Mouse (Mus musculus): ENCODE results near the gene Cep85l. TPM values are rescaled to one million over a fixed set of nuclear protein-coding genes. Genes with fewer than 3 reads are reported as not detected.

Cep85l gene
- polyA plus RNA-seq, 1 experiment from 2014 or later, result 5.6 TPM

- ATAC-seq, result no peak
- Histone ChIP-seq H3K27ac (no peak overlapping the region), H3K36me3 (ENCODE audit: poor library complexity, severe bottlenecking) (no peaks in the 10 kb centered on the region), H3K9ac (no peak overlapping the region), H3K4me2 (no peak overlapping the region), H3K4me1 (no peaks in the 10 kb centered on the region), H3K9me3 (replicated peaks) (no peaks in the 10 kb centered on the region), H3K27me3 (no peaks in the 10 kb centered on the region), H3K4me3 (no peak overlapping the region)
- WGBS, result 84% methylated on average over 6 of the region's 6 CpGs
Observed at GRCm38 (mm10) chr10:53388227-53388920, 8.6 kb upstream of the Cep85l start.

GRCm38 (mm10) chr10:53385438-53385837 lies 5.7 kb upstream of the Cep85l start:
- ATAC-seq, result no peak

GRCm38 (mm10) chr10:53384896-53385295 lies 5.1 kb upstream of the Cep85l start:
- H3K4me2 ChIP-seq, result no peak overlapping the region
- no peak for ATAC-seq
- no peak overlapping the region for H3K9ac ChIP-seq
- H3K9me3 ChIP-seq (replicated peaks), result no peaks in the 10 kb centered on the region
- H3K27me3 ChIP-seq, result no peaks in the 10 kb centered on the region
- no peak overlapping the region for H3K27ac ChIP-seq
- no peak overlapping the region for H3K4me3 ChIP-seq
- peaks cover 5% of the 10 kb centered on the region; the same call in 1 of the 2 replicates for H3K4me1 ChIP-seq
- no peaks in the 10 kb centered on the region for H3K36me3 ChIP-seq (ENCODE audit: poor library complexity, severe bottlenecking)
- 80% methylated on average over 1 of the region's 1 CpGs for WGBS

More at GRCm38 (mm10) chr10:53385438-53385837, 5.7 kb upstream of the Cep85l start:
- H3K36me3 ChIP-seq (ENCODE audit: poor library complexity, severe bottlenecking), result no peaks in the 10 kb centered on the region
- H3K4me3 ChIP-seq, result no peak overlapping the region
- no peak overlapping the region for H3K4me2 ChIP-seq
- 87% methylated on average over 5 of the region's 5 CpGs for WGBS
- H3K27ac ChIP-seq, result no peak overlapping the region
- H3K27me3 ChIP-seq, result no peaks in the 10 kb centered on the region
- H3K9ac ChIP-seq, result no peak overlapping the region
- H3K4me1 ChIP-seq, result peaks cover under 1% of the 10 kb centered on the region; the same call in 1 of the 2 replicates
- H3K9me3 ChIP-seq (replicated peaks), result no peaks in the 10 kb centered on the region

- peaks cover 16% of the 10 kb centered on the region for H3K4me1 ChIP-seq
- no peak overlapping the region for H3K4me2 ChIP-seq
- H3K36me3 ChIP-seq (ENCODE audit: poor library complexity, severe bottlenecking), result no peaks in the 10 kb centered on the region
- H3K9me3 ChIP-seq (replicated peaks), result no peaks in the 10 kb centered on the region
- WGBS, result 73% methylated on average over 7 of the region's 7 CpGs
- H3K9ac ChIP-seq, result no peak overlapping the region
- no peak for ATAC-seq
- H3K4me3 ChIP-seq, result no peak overlapping the region
- no peak overlapping the region for H3K27ac ChIP-seq
- H3K27me3 ChIP-seq, result no peaks in the 10 kb centered on the region
Observed at GRCm38 (mm10) chr10:53382696-53383365, 3.1 kb upstream of the Cep85l start.

DNA sequence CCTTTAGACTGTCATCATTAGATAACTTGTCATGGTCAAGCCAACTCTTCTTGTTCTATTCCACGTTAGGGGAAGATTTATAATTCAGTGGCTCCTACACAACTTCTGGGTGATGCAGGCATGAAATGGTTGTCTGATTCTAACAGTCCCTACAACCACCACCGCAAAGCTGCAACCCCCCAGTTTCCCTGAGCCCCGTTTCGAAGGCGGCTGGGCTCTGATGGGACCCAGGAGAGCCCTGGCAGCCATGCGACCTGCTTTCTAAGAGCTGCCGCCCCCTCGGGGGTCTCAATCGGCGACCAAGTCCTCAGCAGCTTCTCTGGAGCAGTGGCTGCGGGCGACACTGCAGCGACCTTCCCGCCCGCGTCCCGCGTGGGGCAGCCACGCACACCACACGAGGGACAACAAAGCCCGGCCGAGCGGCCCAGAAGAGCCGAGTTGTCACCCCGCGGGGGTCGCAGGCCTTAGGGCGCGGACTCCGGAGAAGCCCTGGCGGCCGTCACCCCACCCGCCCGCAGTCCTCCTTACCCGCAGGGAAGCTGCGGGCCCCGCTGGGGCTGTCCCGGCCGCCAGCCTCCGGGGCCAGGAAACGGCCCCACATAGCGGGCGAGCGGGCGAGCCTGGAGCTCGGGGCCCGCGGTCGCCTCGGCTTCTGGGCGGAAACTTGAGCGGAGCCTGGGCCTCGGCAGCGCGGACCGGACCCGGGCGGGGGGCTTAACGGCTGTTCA lies 602 bp downstream of the Cep85l start:
- under 1% methylated on average over 40 of the region's 59 CpGs for WGBS
- Histone ChIP-seq H3K4me3 (peak overlapping the region; percentile 87), H3K36me3 (ENCODE audit: poor library complexity, severe bottlenecking) (no peaks in the 10 kb centered on the region), H3K9ac (peak overlapping the region; percentile 96), H3K4me1 (peaks cover 29% of the 10 kb centered on the region), H3K27me3 (no peaks in the 10 kb centered on the region), H3K9me3 (replicated peaks) (no peaks in the 10 kb centered on the region), H3K4me2 (peak overlapping the region; percentile 65), H3K27ac (peak overlapping the region; percentile 97)
- ATAC-seq, result peak; percentile 85

GRCm38 (mm10) chr10:53378296-53378695 lies 1.5 kb downstream of the Cep85l start:
- Histone ChIP-seq H3K4me3 (peak overlapping the region; percentile 87), H3K36me3 (ENCODE audit: poor library complexity, severe bottlenecking) (no peaks in the 10 kb centered on the region), H3K27ac (no peak overlapping the region), H3K9ac (peak overlapping the region; percentile 96), H3K27me3 (no peaks in the 10 kb centered on the region), H3K4me2 (peak overlapping the region; percentile 65), H3K9me3 (replicated peaks) (no peaks in the 10 kb centered on the region), H3K4me1 (peaks cover 29% of the 10 kb centered on the region)
- no peak for ATAC-seq
- WGBS, result 83% methylated on average over 6 of the region's 6 CpGs

GRCm38 (mm10) chr10:53377096-53377495 lies 2.7 kb downstream of the Cep85l start:
- peaks cover 29% of the 10 kb centered on the region for H3K4me1 ChIP-seq
- ATAC-seq, result no peak
- no peaks in the 10 kb centered on the region for H3K27me3 ChIP-seq
- no peak overlapping the region for H3K27ac ChIP-seq
- 0 out of 2 replicates have a peak, but pooled peaks cover 4% of the 10 kb centered on the region for H3K9me3 ChIP-seq (replicated peaks)
- 0 out of 2 replicates have a peak, but pooled peaks cover 4% of the 10 kb centered on the region for H3K36me3 ChIP-seq (ENCODE audit: poor library complexity, severe bottlenecking)
- H3K4me3 ChIP-seq, result 0 out of 2 replicates have a peak overlapping the region, but pooled peaks have one; percentile 1
- peak overlapping the region; percentile 37 for H3K4me2 ChIP-seq
- H3K9ac ChIP-seq, result no peak overlapping the region

GRCm38 (mm10) chr10:53373885-53374578 lies 5.7 kb downstream of the Cep85l start:
- H3K4me1 ChIP-seq, result peaks cover 23% of the 10 kb centered on the region
- WGBS, result 96% methylated on average over 6 of the region's 6 CpGs
- no peaks in the 10 kb centered on the region for H3K27me3 ChIP-seq
- no peak overlapping the region for H3K9ac ChIP-seq
- H3K27ac ChIP-seq, result no peak overlapping the region
- 0 out of 2 replicates have a peak, but pooled peaks cover 12% of the 10 kb centered on the region for H3K36me3 ChIP-seq (ENCODE audit: poor library complexity, severe bottlenecking)
- no peak overlapping the region for H3K4me3 ChIP-seq
- peaks cover 16% of the 10 kb centered on the region for H3K9me3 ChIP-seq (replicated peaks)
- no peak overlapping the region for H3K4me2 ChIP-seq
- no peak for ATAC-seq

DNA sequence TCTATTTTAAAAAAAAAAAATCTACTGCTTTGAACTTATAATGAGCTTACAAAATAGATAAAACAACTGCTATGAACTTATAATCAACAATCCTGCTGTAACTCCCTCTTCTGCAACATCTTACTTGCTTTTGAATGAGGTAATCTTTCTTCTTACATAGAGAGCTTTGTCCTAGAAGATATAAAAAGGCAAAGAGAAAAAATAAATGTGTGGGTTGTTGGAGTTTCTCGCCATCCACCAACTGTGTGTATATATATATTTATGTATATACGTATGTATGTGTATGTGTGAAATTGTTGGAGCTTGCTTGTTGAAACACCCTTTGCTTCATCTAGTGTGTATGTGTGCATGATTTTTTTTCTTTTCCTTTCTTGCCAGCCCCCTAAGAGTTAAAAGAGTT lies 12.5 kb downstream of the Cep85l start:
- no peak overlapping the region for H3K4me2 ChIP-seq
- no peak for ATAC-seq
- 0 out of 2 replicates have a peak, but pooled peaks cover 11% of the 10 kb centered on the region for H3K36me3 ChIP-seq (ENCODE audit: poor library complexity, severe bottlenecking)
- no peaks in the 10 kb centered on the region for H3K4me1 ChIP-seq
- H3K9ac ChIP-seq, result no peak overlapping the region
- no peak overlapping the region for H3K27ac ChIP-seq
- no peak overlapping the region for H3K4me3 ChIP-seq
- WGBS, result 89% methylated on average over 2 of the region's 2 CpGs
- peaks cover 13% of the 10 kb centered on the region for H3K9me3 ChIP-seq (replicated peaks)
- H3K27me3 ChIP-seq, result no peaks in the 10 kb centered on the region

- 0 out of 2 replicates have a peak, but pooled peaks cover 2% of the 10 kb centered on the region for H3K36me3 ChIP-seq (ENCODE audit: poor library complexity, severe bottlenecking)
- H3K9ac ChIP-seq, result no peak overlapping the region
- no peaks in the 10 kb centered on the region for H3K27me3 ChIP-seq
- no peak for ATAC-seq
- no peak overlapping the region for H3K4me3 ChIP-seq
- H3K4me1 ChIP-seq, result no peaks in the 10 kb centered on the region
- no peak overlapping the region for H3K4me2 ChIP-seq
- H3K9me3 ChIP-seq (replicated peaks), result no peaks in the 10 kb centered on the region
- H3K27ac ChIP-seq, result no peak overlapping the region
Observed at GRCm38 (mm10) chr10:53364311-53364710, 15.4 kb downstream of the Cep85l start.

GRCm38 (mm10) chr10:53359016-53359415 lies 20.7 kb downstream of the Cep85l start:
- Histone ChIP-seq H3K4me3 (no peak overlapping the region), H3K27me3 (no peaks in the 10 kb centered on the region), H3K9ac (no peak overlapping the region), H3K4me1 (no peaks in the 10 kb centered on the region), H3K4me2 (no peak overlapping the region), H3K9me3 (replicated peaks) (no peaks in the 10 kb centered on the region), H3K27ac (no peak overlapping the region), H3K36me3 (ENCODE audit: poor library complexity, severe bottlenecking) (peaks cover 14% of the 10 kb centered on the region)
- no peak for ATAC-seq
- WGBS, result 92% methylated on average over 3 of the region's 3 CpGs
